Mouse (Mus musculus) cerebellum, adult 2 months (tissue): ENCODE measurements around the gene Mafk.

Experiments used
- CTCF ChIP-seq: fragments of 200-500 bp; IDR thresholded peaks from 2 replicates; pipeline ENCODE4 v1.5.1; 2011; ENCODE audit warnings: low read depth, mild to moderate bottlenecking, control low read depth, low read length, moderate library complexity, borderline replicate concordance; ENCODE audit not compliant: insufficient read depth
- POLR2A ChIP-seq: fragments of 200-500 bp; IDR thresholded peaks from 2 replicates; pipeline ENCODE4 v1.6.1; 2011; ENCODE audit warnings: low read length, control low read depth, borderline replicate concordance; ENCODE audit not compliant: insufficient read depth

GRCm38 (mm10) chr5:139791227-139792158 is at the start of gene Mafk:
- no peak for TF ChIP-seq CTCF
- TF ChIP-seq POLR2A, result 0 out of 2 replicates have a peak, but pooled peaks have one; percentile 17
